Mouse (Mus musculus): Measurements from ENCODE around the gene Acads. TPM values are rescaled to one million over a fixed set of nuclear protein-coding genes. Genes with fewer than 3 reads are reported as not detected.
"Not testable (repeated sequence)": the region's sequence is repeated elsewhere in the genome, so short reads cannot be mapped to it uniquely, and the experiment has no call there.

Acads gene
- polyA plus RNA-seq, 1 experiment, result 101 TPM

GRCm38 (mm10) chr5:115114501-115114900 lies 4.6 kb downstream of the Acads start:
- 97% methylated on average over 8 of the region's 8 CpGs for WGBS
- H3K27me3 ChIP-seq (ENCODE audit: control insufficient read depth, insufficient read depth, low read length), result no peaks in the 10 kb centered on the region

DNA sequence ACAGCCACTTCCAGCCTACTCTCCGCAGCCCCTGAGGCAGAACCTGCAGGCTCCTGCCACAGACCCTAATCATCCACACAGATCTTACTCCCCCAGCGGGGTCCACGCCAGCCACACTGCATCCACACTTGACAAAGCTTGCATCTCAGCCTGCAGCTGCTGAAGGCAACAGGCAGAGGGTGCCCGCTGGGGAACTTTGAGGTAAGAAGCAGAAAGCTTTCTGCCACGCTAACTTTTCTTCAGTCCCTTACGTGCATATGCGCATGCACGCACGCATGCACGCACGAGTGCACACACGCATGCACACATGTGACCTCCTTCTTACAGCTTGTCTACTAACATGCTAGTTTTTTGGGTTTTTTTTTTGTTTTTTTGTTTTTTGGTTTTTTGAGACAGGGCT lies 5.9 kb downstream of the Acads start:
- no peak for TF ChIP-seq CTCF (IDR thresholded peaks at IDR 0.05; ENCODE audit: borderline replicate concordance, control insufficient read depth, extremely low read depth, insufficient read depth, low read length, poor library complexity)
- TF ChIP-seq POLR2A (IDR thresholded peaks at IDR 0.05; ENCODE audit: control insufficient read depth, extremely low read depth, insufficient read depth, low read length, poor library complexity), result no peak
- 97% methylated on average over 12 of the region's 12 CpGs for WGBS
- H3K27ac ChIP-seq (ENCODE audit: control insufficient read depth, insufficient read depth, low read length), result no peak overlapping the region
- H3K36me3 ChIP-seq (ENCODE audit: control insufficient read depth, insufficient read depth, low read length), result peaks cover 3% of the 10 kb centered on the region; the same call in 1 of the 2 replicates
- no peak for DNase-seq
- H3K4me1 ChIP-seq (replicated peaks; ENCODE audit: control insufficient read depth, insufficient read depth, low read length), result no peaks in the 10 kb centered on the region
- no peaks in the 10 kb centered on the region for H3K27me3 ChIP-seq (ENCODE audit: control insufficient read depth, insufficient read depth, low read length)
- H3K4me3 ChIP-seq (ENCODE audit: control insufficient read depth, insufficient read depth, low read length), result no peak overlapping the region

More at GRCm38 (mm10) chr5:115114501-115114900, 4.6 kb downstream of the Acads start:
- peaks cover 2% of the 10 kb centered on the region; the same call in 1 of the 2 replicates for H3K4me1 ChIP-seq (replicated peaks; ENCODE audit: control insufficient read depth, insufficient read depth, low read length)
- H3K27ac ChIP-seq (ENCODE audit: control insufficient read depth, insufficient read depth, low read length), result no peak overlapping the region
- no peak for DNase-seq
- no peak for TF ChIP-seq POLR2A (IDR thresholded peaks at IDR 0.05; ENCODE audit: control insufficient read depth, extremely low read depth, insufficient read depth, low read length, poor library complexity)
- TF ChIP-seq CTCF (IDR thresholded peaks at IDR 0.05; ENCODE audit: borderline replicate concordance, control insufficient read depth, extremely low read depth, insufficient read depth, low read length, poor library complexity), result no peak
- peaks cover 3% of the 10 kb centered on the region; the same call in 1 of the 2 replicates for H3K36me3 ChIP-seq (ENCODE audit: control insufficient read depth, insufficient read depth, low read length)
- no peak overlapping the region for H3K4me3 ChIP-seq (ENCODE audit: control insufficient read depth, insufficient read depth, low read length)

DNA sequence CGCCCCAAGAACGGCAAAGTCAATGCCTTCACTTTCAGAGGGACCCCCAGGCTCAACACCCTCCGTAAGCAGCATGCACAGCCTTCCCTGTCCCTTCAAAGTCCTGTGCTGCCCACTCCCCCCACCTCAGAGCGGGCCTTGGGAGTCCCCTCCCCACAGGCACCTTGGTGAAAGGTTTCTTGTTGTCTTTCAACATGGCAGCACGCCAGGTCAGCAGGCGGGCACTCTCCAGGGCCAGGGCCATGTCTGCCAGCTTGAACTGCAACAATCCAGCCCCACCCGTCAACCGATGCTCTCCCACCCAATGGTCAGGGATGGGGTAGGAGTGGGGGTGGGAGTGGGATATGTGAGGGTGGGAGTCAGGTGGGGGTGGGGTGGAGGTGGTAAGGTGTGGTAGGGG lies 8.0 kb downstream of the Acads start:
- TF ChIP-seq POLR2A (IDR thresholded peaks at IDR 0.05; ENCODE audit: control insufficient read depth, extremely low read depth, insufficient read depth, low read length, poor library complexity), result no peak
- no peak for TF ChIP-seq CTCF (IDR thresholded peaks at IDR 0.05; ENCODE audit: borderline replicate concordance, control insufficient read depth, extremely low read depth, insufficient read depth, low read length, poor library complexity)
- peaks cover 3% of the 10 kb centered on the region; the same call in 1 of the 2 replicates for H3K36me3 ChIP-seq (ENCODE audit: control insufficient read depth, insufficient read depth, low read length)
- 96% methylated on average over 8 of the region's 8 CpGs for whole genome bisulfite sequencing
- no peak for DNase-seq
- H3K27me3 ChIP-seq (ENCODE audit: control insufficient read depth, insufficient read depth, low read length), result no peaks in the 10 kb centered on the region
- no peak overlapping the region for H3K4me3 ChIP-seq (ENCODE audit: control insufficient read depth, insufficient read depth, low read length)
- no peak overlapping the region for H3K27ac ChIP-seq (ENCODE audit: control insufficient read depth, insufficient read depth, low read length)
- H3K4me1 ChIP-seq (replicated peaks; ENCODE audit: control insufficient read depth, insufficient read depth, low read length), result no peaks in the 10 kb centered on the region

GRCm38 (mm10) chr5:115103253-115103652 lies 15.9 kb downstream of the Acads start:
- not testable (repeated sequence) for DNase-seq; H3K36me3 ChIP-seq (ENCODE audit: control insufficient read depth, insufficient read depth, low read length); H3K27ac ChIP-seq (ENCODE audit: control insufficient read depth, insufficient read depth, low read length); H3K27me3 ChIP-seq (ENCODE audit: control insufficient read depth, insufficient read depth, low read length); H3K4me1 ChIP-seq (replicated peaks; ENCODE audit: control insufficient read depth, insufficient read depth, low read length); H3K4me3 ChIP-seq (ENCODE audit: control insufficient read depth, insufficient read depth, low read length)
- WGBS, result 93% methylated on average over 23 of the region's 23 CpGs

GRCm38 (mm10) chr5:115102231-115102630 lies 16.9 kb downstream of the Acads start:
- no peak overlapping the region for H3K27ac ChIP-seq (ENCODE audit: control insufficient read depth, insufficient read depth, low read length)
- TF ChIP-seq POLR2A (IDR thresholded peaks at IDR 0.05; ENCODE audit: control insufficient read depth, extremely low read depth, insufficient read depth, low read length, poor library complexity), result no peak
- TF ChIP-seq CTCF (IDR thresholded peaks at IDR 0.05; ENCODE audit: borderline replicate concordance, control insufficient read depth, extremely low read depth, insufficient read depth, low read length, poor library complexity), result no peak
- peaks cover 13% of the 10 kb centered on the region for H3K36me3 ChIP-seq (ENCODE audit: control insufficient read depth, insufficient read depth, low read length)
- H3K27me3 ChIP-seq (ENCODE audit: control insufficient read depth, insufficient read depth, low read length), result no peaks in the 10 kb centered on the region
- no peak overlapping the region for H3K4me3 ChIP-seq (ENCODE audit: control insufficient read depth, insufficient read depth, low read length)
- DNase-seq, result no peak
- no peaks in the 10 kb centered on the region for H3K4me1 ChIP-seq (replicated peaks; ENCODE audit: control insufficient read depth, insufficient read depth, low read length)
- WGBS, result 94% methylated on average over 2 of the region's 2 CpGs

GRCm38 (mm10) chr5:115100473-115100872 lies 18.7 kb downstream of the Acads start:
- DNase-seq, result no peak
- Histone ChIP-seq H3K27ac (ENCODE audit: control insufficient read depth, insufficient read depth, low read length) (no peak overlapping the region), H3K4me1 (replicated peaks; ENCODE audit: control insufficient read depth, insufficient read depth, low read length) (peaks cover 7% of the 10 kb centered on the region), H3K36me3 (ENCODE audit: control insufficient read depth, insufficient read depth, low read length) (peaks cover 30% of the 10 kb centered on the region), H3K27me3 (ENCODE audit: control insufficient read depth, insufficient read depth, low read length) (no peaks in the 10 kb centered on the region), H3K4me3 (ENCODE audit: control insufficient read depth, insufficient read depth, low read length) (no peak overlapping the region)
- 87% methylated on average over 6 of the region's 6 CpGs for WGBS
- TF ChIP-seq CTCF (IDR thresholded peaks at IDR 0.05; ENCODE audit: borderline replicate concordance, control insufficient read depth, extremely low read depth, insufficient read depth, low read length, poor library complexity) (no peak), POLR2A (IDR thresholded peaks at IDR 0.05; ENCODE audit: control insufficient read depth, extremely low read depth, insufficient read depth, low read length, poor library complexity) (no peak)

DNA sequence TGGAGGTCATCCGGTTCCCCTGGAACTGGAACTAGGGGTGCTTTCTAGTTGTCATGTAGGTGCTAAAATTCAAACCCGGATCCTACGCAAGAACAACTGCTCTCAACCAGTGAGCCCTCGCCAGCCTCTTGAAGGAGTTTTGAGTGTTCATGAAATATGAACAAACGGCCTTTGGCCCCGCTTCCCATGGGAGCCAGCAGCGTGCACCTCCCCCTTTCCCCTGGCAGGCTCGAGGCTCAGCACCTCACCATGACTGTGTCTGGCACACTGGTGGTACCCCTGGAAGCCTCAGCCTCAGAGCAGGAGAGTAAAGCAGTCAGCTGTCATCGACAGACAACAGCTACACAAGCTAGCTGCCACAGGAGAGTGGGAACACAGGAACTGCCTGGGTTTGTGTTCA lies 19.2 kb downstream of the Acads start:
- 90% methylated on average over 9 of the region's 9 CpGs for WGBS
- DNase-seq, result no peak
- H3K4me3 ChIP-seq (ENCODE audit: control insufficient read depth, insufficient read depth, low read length), result no peak overlapping the region
- H3K27ac ChIP-seq (ENCODE audit: control insufficient read depth, insufficient read depth, low read length), result no peak overlapping the region
- H3K4me1 ChIP-seq (replicated peaks; ENCODE audit: control insufficient read depth, insufficient read depth, low read length), result peaks cover 11% of the 10 kb centered on the region
- TF ChIP-seq CTCF (IDR thresholded peaks at IDR 0.05; ENCODE audit: borderline replicate concordance, control insufficient read depth, extremely low read depth, insufficient read depth, low read length, poor library complexity), result no peak
- no peak for TF ChIP-seq POLR2A (IDR thresholded peaks at IDR 0.05; ENCODE audit: control insufficient read depth, extremely low read depth, insufficient read depth, low read length, poor library complexity)
- no peaks in the 10 kb centered on the region for H3K27me3 ChIP-seq (ENCODE audit: control insufficient read depth, insufficient read depth, low read length)
- peaks cover 33% of the 10 kb centered on the region for H3K36me3 ChIP-seq (ENCODE audit: control insufficient read depth, insufficient read depth, low read length)

Data from thymus, adult 2 months (tissue).